Mouse (Mus musculus): ENCODE measurements around the gene Bmp2k.

GRCm38 (mm10) chr5:97081481-97081880, 84.0 kb downstream of the Bmp2k start:
- TF ChIP-seq GATA1 (IDR thresholded peaks at IDR 0.05; ENCODE audit: borderline replicate concordance, low read length) (no peak), FLI1 (IDR thresholded peaks at IDR 0.05; ENCODE audit: low read length) (no peak)

Measured in megakaryocyte, embryonic 14.5 days (primary cell).